Mouse (Mus musculus): ENCODE measurements around the gene Uba2. TPM values are rescaled to one million over a fixed set of nuclear protein-coding genes. Genes with fewer than 3 reads are reported as not detected.
"Not testable (repeated sequence)": the region's sequence is repeated elsewhere in the genome, so short reads cannot be mapped to it uniquely, and the experiment has no call there.

The Uba2 gene
- polyA plus RNA-seq, 1 experiment from 2014 or later = 191 TPM

DNA sequence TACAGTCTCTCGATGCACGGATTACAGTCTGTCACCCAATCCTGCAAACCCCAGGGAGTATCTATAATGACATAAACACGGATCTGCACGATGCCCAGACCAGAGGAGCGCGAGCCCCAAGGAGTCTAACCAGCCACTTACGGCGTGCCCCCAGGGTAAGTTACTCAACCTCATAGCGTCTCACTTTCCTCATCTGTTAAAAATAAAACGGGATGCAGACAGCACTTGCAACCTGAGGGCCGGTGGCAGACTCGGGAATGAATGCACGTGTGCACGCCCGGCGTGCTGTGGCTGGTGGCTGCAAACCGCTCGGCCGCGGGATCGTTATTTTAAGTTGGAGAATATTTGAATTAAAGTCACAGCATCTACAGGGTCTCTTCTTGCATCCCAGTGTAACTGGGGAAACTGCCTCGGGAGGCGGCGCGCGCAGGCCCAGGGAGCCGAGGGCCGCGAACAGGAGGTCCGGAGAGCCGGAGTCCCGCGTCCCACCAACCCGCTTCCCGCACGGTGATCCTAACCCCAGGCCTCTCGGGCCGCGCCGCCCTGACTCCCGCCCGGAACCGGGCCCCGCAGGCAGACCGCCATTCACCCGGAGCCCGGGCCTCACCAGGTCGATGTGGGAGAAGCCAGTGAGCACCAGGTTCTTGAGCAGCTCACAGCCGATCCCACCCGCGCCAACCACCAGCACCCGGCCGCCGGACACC lies 1.5 kb downstream of the Uba2 start:
- DNase-seq (ENCODE audit: low spot score) = peak; percentile 21

DNA sequence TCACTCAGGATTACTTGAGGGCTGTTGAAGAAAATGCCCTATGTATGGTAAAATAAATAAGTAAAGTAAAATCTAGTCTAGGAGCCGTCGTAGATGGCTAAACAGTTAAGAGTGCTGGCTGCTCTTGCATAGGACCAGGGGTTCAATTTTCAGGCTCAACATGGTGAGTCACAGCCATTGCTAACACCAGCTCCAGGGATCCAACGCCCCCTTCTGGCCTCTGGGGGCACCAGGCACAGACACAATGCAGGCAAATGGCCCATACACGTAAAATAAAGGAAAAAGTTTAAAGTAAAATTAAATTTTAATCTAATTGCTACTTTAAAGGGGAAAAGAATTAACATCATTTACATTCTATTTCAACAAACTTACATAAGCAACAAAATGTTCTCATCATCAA lies 2.5 kb downstream of the Uba2 start:
- DNase-seq (ENCODE audit: low spot score) = peak; percentile 24

DNA sequence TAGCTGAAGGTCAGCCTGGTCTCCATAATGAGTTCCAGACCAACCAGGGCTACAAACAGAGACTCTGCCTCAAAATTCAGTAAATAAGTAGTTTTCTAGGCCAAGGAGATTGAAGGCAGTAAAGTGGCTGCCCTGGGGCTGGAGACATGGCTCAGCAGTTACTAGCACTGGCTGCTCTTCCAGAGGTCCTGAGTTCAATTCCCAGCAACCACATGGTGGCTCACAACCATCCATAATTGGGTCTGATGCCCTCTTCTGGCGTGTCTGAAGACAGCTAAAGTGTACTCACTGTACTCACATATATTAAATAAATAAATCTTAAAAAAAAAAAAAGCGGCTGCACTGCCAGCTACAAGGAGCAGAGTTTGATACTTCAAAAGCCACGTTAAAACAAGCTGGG lies 3.4 kb downstream of the Uba2 start:
- no peak for DNase-seq (ENCODE audit: low spot score)

- no peak for DNase-seq (ENCODE audit: low spot score)
Measured at GRCm38 (mm10) chr7:34164671-34165070, 4.7 kb downstream of the Uba2 start.

DNA sequence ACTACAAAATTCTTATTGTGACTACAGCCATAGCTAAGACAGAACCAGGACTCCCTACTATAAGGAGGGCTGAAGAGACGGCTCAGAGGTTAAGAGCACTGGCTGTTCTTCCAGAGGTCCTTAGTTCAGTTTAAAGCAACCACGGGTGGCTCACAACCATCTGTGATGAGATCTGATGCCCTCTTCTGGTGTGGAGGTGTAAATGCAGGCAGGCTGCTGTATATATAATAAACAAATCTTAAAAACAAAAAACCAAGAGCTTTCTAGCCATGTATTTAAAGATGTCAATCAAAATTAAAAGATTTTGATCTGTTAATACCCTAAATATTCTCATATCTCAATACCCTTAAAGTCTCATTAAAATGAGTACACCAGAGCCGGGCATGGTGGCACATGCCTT lies 10.2 kb downstream of the Uba2 start:
- DNase-seq (ENCODE audit: low spot score) = no peak

DNA sequence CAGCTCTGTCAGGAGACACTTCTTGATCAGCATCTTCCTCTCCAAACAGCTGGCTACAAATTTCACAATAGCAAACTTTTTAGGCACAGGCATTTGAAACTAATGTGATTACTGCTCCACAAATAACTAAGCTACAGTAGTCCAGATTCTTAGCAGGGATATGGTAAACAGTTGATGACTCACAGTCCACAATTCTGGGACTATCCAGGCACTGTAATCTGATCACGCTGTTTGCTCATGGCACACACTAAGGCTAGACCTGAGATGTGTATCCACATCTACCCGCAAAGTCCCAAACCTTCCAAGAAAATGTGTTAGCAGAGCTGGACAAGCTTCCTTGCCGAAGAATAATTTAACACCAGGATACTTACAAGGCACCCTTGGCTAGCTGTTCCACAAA lies 11.4 kb downstream of the Uba2 start:
- DNase-seq (ENCODE audit: low spot score) = no peak

DNA sequence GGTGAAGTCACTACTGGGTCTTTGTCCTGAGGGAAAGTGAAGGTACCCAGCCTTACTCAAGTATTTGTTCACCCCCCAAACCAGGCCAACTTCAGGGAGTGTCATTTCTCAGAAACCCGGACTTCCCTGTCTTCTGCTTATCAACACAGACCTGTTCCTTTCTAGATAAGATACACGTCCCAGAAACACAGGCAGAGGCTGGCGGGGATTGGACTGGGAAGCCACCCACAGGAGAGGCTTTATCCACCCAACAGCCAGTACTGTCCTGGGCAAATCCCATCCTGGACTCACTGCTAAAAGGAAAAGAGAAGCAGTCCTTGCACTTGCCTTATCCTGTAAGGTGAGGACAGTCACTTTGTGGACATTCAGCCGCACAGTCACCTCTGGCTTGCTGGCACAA lies 22.2 kb downstream of the Uba2 start:
- no peak for DNase-seq (ENCODE audit: low spot score)

GRCm38 (mm10) chr7:34141123-34141522 lies 28.3 kb downstream of the Uba2 start:
- DNase-seq (ENCODE audit: low spot score) = no peak

GRCm38 (mm10) chr7:34139493-34139892 lies 29.9 kb downstream of the Uba2 start:
- DNase-seq (ENCODE audit: low spot score) = no peak

- no peak for DNase-seq (ENCODE audit: low spot score)
Measured at GRCm38 (mm10) chr7:34134336-34134735, 35.1 kb downstream of the Uba2 start.

- DNase-seq (ENCODE audit: low spot score) = peak; percentile 3
Measured at GRCm38 (mm10) chr7:34133117-34133762, 36.2 kb downstream of the Uba2 start, which contains the start of gene Wtip. Gene Wtip, minus strand, starts transcription at chr7:34133268.

- no peak for DNase-seq (ENCODE audit: low spot score)
Measured at GRCm38 (mm10) chr7:34132355-34133079, 36.9 kb downstream of the Uba2 start.

DNA sequence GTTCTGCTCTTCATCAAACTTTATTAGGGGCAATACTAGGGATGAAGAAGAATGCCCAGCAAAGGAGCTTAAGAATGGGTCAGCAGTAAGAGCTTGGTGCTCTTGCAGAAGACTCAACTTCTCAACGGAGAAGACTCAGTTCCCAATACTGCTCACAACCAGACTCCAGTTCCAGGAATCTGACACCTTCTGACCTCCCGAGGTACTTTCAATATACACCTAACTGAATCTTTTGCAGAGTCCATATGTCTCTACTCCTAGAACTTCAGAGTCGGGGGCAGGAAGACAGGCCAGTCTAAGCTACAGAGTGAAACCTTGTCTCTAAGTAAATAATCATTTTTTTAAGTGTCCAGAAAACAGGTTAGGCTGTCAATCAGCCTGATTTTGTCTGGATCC lies 37.4 kb downstream of the Uba2 start:
- no peak for DNase-seq (ENCODE audit: low spot score)

- DNase-seq (ENCODE audit: low spot score) = no peak
Measured at GRCm38 (mm10) chr7:34131118-34131517, 38.3 kb downstream of the Uba2 start.

DNA sequence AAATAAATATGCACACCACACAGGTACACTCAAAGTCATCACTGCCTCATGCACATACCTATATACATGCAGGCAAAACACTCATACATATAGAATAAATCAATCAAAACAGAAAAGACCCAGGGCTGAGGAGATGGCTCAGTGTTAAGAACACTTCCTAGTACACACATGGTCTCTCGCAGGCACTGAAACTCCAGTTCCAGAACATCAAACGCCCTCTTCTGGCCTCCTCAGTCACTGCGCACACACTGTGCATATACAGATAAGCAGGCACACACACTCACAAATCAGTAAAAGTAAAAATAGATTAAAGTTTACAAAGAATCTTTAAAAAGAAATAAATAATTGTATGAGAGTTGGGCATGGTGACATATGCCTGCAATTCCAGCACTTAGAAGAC lies 43.1 kb downstream of the Uba2 start:
- DNase-seq (ENCODE audit: low spot score) = no peak

GRCm38 (mm10) chr7:34125346-34125745 lies 44.1 kb downstream of the Uba2 start:
- no peak for DNase-seq (ENCODE audit: low spot score)

DNA sequence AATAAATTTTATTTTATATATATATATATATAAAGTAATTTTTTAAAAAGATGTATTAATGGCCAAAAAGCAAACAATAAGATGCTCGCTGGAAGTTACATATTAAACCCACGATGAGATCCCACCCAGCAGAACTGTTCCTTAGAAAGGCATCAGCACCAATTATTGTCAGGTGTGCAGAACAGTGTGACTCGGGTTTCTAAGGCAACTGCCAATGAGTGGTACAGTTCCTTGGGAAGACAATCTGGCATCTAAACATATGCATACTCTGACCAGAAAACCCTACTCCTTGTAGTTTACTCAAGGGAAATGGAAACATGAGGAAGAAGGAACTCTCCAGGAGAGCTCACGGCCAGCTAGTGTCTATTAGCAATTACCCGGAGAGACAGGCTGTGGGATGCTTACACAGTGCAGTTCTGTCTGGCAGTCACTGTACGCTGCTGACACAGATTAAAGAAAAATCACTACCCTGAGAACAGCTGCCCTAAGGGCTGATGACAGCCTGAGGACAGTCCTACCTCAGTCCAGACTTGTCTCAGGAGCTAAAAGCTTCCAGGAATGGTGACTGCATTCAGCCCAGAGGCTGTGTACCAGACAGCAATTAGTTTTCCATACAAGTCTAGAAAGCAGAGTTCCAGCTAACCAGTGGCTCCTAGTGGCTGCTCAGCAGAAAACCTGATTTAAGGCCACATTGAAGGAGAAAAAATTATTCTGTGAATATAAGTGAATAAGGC lies 46.2 kb downstream of the Uba2 start:
- no peak for DNase-seq (ENCODE audit: low spot score)

DNA sequence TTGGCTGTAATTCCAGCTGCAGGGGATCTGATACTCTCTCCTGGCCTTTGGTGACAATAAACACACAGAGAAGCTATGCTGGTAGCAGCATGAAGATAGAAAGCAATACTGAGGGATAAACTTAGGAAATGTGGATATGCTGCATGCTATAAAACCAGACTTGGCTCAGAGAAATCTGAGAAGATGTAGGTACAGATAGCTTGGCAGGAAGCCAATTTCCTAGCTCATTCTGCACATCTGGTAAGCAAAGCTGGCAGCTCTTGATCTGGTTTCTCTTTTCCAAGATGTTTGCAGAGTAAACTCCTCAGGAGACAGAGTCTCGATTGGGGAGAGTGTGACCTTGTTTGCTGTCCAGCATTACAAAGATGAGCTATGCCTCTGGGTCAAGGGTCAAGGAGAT lies 48.8 kb downstream of the Uba2 start:
- not testable (repeated sequence) for DNase-seq (ENCODE audit: low spot score)

DNA sequence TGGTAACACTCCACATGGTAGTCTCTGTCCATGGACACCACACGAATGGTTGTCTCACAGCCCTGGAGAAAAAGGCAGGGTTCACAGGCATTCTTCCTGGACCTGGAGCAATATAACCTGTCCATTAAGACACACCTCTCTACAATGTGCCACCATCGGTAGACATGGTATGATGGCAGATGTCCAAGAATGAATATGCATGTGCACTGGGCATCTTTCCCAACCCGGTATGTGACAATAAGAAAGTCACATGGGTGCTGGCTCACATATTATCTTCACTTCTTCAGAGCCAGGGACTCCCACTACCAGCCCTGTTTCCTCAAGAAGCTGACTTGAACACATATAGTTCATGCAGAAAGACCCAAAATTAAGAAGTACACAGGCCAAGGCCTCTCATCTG lies 52.8 kb downstream of the Uba2 start:
- no peak for DNase-seq (ENCODE audit: low spot score)

- DNase-seq (ENCODE audit: low spot score) = no peak
Measured at GRCm38 (mm10) chr7:34109190-34109589, 60.2 kb downstream of the Uba2 start.

GRCm38 (mm10) chr7:34101276-34101675 lies 68.1 kb downstream of the Uba2 start:
- no peak for DNase-seq (ENCODE audit: low spot score)

- no peak for DNase-seq (ENCODE audit: low spot score)
Measured at GRCm38 (mm10) chr7:34100002-34100401, 69.4 kb downstream of the Uba2 start.

Measured in thymus, postnatal 0 days (tissue).